Mouse (Mus musculus): ENCODE results near the gene Trp53. TPM values are rescaled to one million over a fixed set of nuclear protein-coding genes. Genes with fewer than 3 reads are reported as not detected.
A peak's percentile ranks its signal among the peaks of the same experiment; 100 is the strongest.

Gene Trp53
- polyA plus RNA-seq, 1 experiment from 2014 or later = 111 TPM

GRCm38 (mm10) chr11:69599436-69599835 is 19.3 kb downstream of the Trp53 start:
- H3K4me2 ChIP-seq (ENCODE audit: low read depth, low read length) = peak overlapping the region; percentile 33; the same call in 1 of the 2 replicates
- H3K9me3 ChIP-seq (ENCODE audit: control insufficient read depth, low read length) = no peaks in the 10 kb centered on the region
- no peak for ATAC-seq (ENCODE audit: low read depth)
- peaks cover 17% of the 10 kb centered on the region for H3K4me1 ChIP-seq (ENCODE audit: control insufficient read depth, insufficient read depth, low read length)
- H3K27me3 ChIP-seq (replicated peaks; ENCODE audit: control insufficient read depth, insufficient read depth, low read length) = peaks cover 4% of the 10 kb centered on the region; the same call in 1 of the 2 replicates
- DNase-seq (ENCODE audit: low spot score) = no peak
- peaks cover 11% of the 10 kb centered on the region; the same call in 1 of the 2 replicates for H3K36me3 ChIP-seq (ENCODE audit: control insufficient read depth, insufficient read depth, low read length)
- H3K4me3 ChIP-seq (ENCODE audit: low read depth, low read length) = no peak overlapping the region
- 12% methylated on average over 9 of the region's 9 CpGs for WGBS
- no peak overlapping the region for H3K9ac ChIP-seq (ENCODE audit: low read depth, low read length)
- peak overlapping the region; percentile 65; the same call in 1 of the 2 replicates for H3K27ac ChIP-seq (replicated peaks; ENCODE audit: low read depth, low read length)

GRCm38 (mm10) chr11:69600098-69600497 is 19.9 kb downstream of the Trp53 start:
- H3K27ac ChIP-seq (replicated peaks; ENCODE audit: low read depth, low read length) = peak overlapping the region; percentile 65; the same call in 1 of the 2 replicates
- H3K4me1 ChIP-seq (ENCODE audit: control insufficient read depth, insufficient read depth, low read length) = peaks cover 24% of the 10 kb centered on the region
- DNase-seq (ENCODE audit: low spot score) (peak; percentile 80), ATAC-seq (ENCODE audit: low read depth) (peak; percentile 35; the same call in 1 of the 2 replicates)
- H3K36me3 ChIP-seq (ENCODE audit: control insufficient read depth, insufficient read depth, low read length) = peaks cover 6% of the 10 kb centered on the region; the same call in 1 of the 2 replicates
- H3K4me3 ChIP-seq (ENCODE audit: low read depth, low read length) = no peak overlapping the region
- peaks cover 5% of the 10 kb centered on the region; the same call in 1 of the 2 replicates for H3K27me3 ChIP-seq (replicated peaks; ENCODE audit: control insufficient read depth, insufficient read depth, low read length)
- H3K9me3 ChIP-seq (ENCODE audit: control insufficient read depth, low read length) = no peaks in the 10 kb centered on the region
- peak overlapping the region; percentile 33 for H3K4me2 ChIP-seq (ENCODE audit: low read depth, low read length)
- WGBS = 9% methylated on average over 6 of the region's 6 CpGs
- H3K9ac ChIP-seq (ENCODE audit: low read depth, low read length) = peak overlapping the region; percentile 47; the same call in 1 of the 2 replicates

- Histone ChIP-seq H3K27ac (replicated peaks; ENCODE audit: low read depth, low read length) (no peak overlapping the region), H3K36me3 (ENCODE audit: control insufficient read depth, insufficient read depth, low read length) (no peaks in the 10 kb centered on the region), H3K9ac (ENCODE audit: low read depth, low read length) (no peak overlapping the region), H3K4me1 (ENCODE audit: control insufficient read depth, insufficient read depth, low read length) (peaks cover 24% of the 10 kb centered on the region), H3K4me3 (ENCODE audit: low read depth, low read length) (no peak overlapping the region), H3K9me3 (ENCODE audit: control insufficient read depth, low read length) (no peaks in the 10 kb centered on the region), H3K27me3 (replicated peaks; ENCODE audit: control insufficient read depth, insufficient read depth, low read length) (peaks cover 5% of the 10 kb centered on the region; the same call in 1 of the 2 replicates), H3K4me2 (ENCODE audit: low read depth, low read length) (no peak overlapping the region)
- ATAC-seq (ENCODE audit: low read depth) (no peak), DNase-seq (ENCODE audit: low spot score) (no peak)
- 74% methylated on average over 3 of the region's 3 CpGs for WGBS
Measured at GRCm38 (mm10) chr11:69601768-69602167, 21.6 kb downstream of the Trp53 start.

- peaks cover 24% of the 10 kb centered on the region for H3K4me1 ChIP-seq (ENCODE audit: control insufficient read depth, insufficient read depth, low read length)
- 62% methylated on average over 8 of the region's 8 CpGs for WGBS
- no peak overlapping the region for H3K27ac ChIP-seq (replicated peaks; ENCODE audit: low read depth, low read length)
- no peak for ATAC-seq (ENCODE audit: low read depth)
- H3K27me3 ChIP-seq (replicated peaks; ENCODE audit: control insufficient read depth, insufficient read depth, low read length) = peaks cover 5% of the 10 kb centered on the region; the same call in 1 of the 2 replicates
- H3K4me2 ChIP-seq (ENCODE audit: low read depth, low read length) = 0 out of 2 replicates have a peak overlapping the region, but pooled peaks have one; percentile 98
- H3K9me3 ChIP-seq (ENCODE audit: control insufficient read depth, low read length) = no peaks in the 10 kb centered on the region
- H3K4me3 ChIP-seq (ENCODE audit: low read depth, low read length) = 0 out of 2 replicates have a peak overlapping the region, but pooled peaks have one; percentile 60
- DNase-seq (ENCODE audit: low spot score) = no peak
- H3K9ac ChIP-seq (ENCODE audit: low read depth, low read length) = no peak overlapping the region
- no peaks in the 10 kb centered on the region for H3K36me3 ChIP-seq (ENCODE audit: control insufficient read depth, insufficient read depth, low read length)
Measured at GRCm38 (mm10) chr11:69603516-69603915, 23.4 kb downstream of the Trp53 start.

- DNase-seq (ENCODE audit: low spot score) (no peak), ATAC-seq (ENCODE audit: low read depth) (no peak)
- peak overlapping the region; percentile 60 for H3K4me3 ChIP-seq (ENCODE audit: low read depth, low read length)
- 45% methylated on average over 3 of the region's 3 CpGs for WGBS
- peak overlapping the region; percentile 68 for H3K9ac ChIP-seq (ENCODE audit: low read depth, low read length)
- H3K36me3 ChIP-seq (ENCODE audit: control insufficient read depth, insufficient read depth, low read length) = no peaks in the 10 kb centered on the region
- H3K27ac ChIP-seq (replicated peaks; ENCODE audit: low read depth, low read length) = no peak overlapping the region
- H3K27me3 ChIP-seq (replicated peaks; ENCODE audit: control insufficient read depth, insufficient read depth, low read length) = peaks cover 5% of the 10 kb centered on the region; the same call in 1 of the 2 replicates
- no peaks in the 10 kb centered on the region for H3K9me3 ChIP-seq (ENCODE audit: control insufficient read depth, low read length)
- H3K4me1 ChIP-seq (ENCODE audit: control insufficient read depth, insufficient read depth, low read length) = peaks cover 24% of the 10 kb centered on the region
- H3K4me2 ChIP-seq (ENCODE audit: low read depth, low read length) = peak overlapping the region; percentile 98
Measured at GRCm38 (mm10) chr11:69604347-69604746, 24.2 kb downstream of the Trp53 start.

- H3K4me3 ChIP-seq (ENCODE audit: low read depth, low read length) = peak overlapping the region; percentile 60
Measured at GRCm38 (mm10) chr11:69604795-69605664, 24.9 kb downstream of the Trp53 start.

GRCm38 (mm10) chr11:69605726-69606490 is 25.7 kb downstream of the Trp53 start, which contains the start of gene Atp1b2:
Gene Atp1b2, minus strand, starts transcription at chr11:69605942.
- DNase-seq (ENCODE audit: low spot score) = peak; percentile 95
- WGBS = 2% methylated on average over 32 of the region's 32 CpGs
- Histone ChIP-seq H3K36me3 (ENCODE audit: control insufficient read depth, insufficient read depth, low read length) (no peaks in the 10 kb centered on the region), H3K27me3 (replicated peaks; ENCODE audit: control insufficient read depth, insufficient read depth, low read length) (peaks cover 5% of the 10 kb centered on the region; the same call in 1 of the 2 replicates), H3K4me3 (ENCODE audit: low read depth, low read length) (peak within 1 kb of the TSS; percentile 60), H3K9me3 (ENCODE audit: control insufficient read depth, low read length) (no peaks in the 10 kb centered on the region), H3K9ac (ENCODE audit: low read depth, low read length) (peak within 1 kb of the TSS; percentile 68), H3K4me2 (ENCODE audit: low read depth, low read length) (peak within 1 kb of the TSS; percentile 98), H3K4me1 (ENCODE audit: control insufficient read depth, insufficient read depth, low read length) (peaks cover 11% of the 10 kb centered on the region), H3K27ac (replicated peaks; ENCODE audit: low read depth, low read length) (peak within 1 kb of the TSS; percentile 10; the same call in 1 of the 2 replicates)
- peak; percentile 95 for ATAC-seq (ENCODE audit: low read depth)

More at GRCm38 (mm10) chr11:69604795-69605664, 24.9 kb downstream of the Trp53 start:
- peak overlapping the region; percentile 98 for H3K4me2 ChIP-seq (ENCODE audit: low read depth, low read length)
- no peaks in the 10 kb centered on the region for H3K36me3 ChIP-seq (ENCODE audit: control insufficient read depth, insufficient read depth, low read length)
- peak overlapping the region; percentile 68 for H3K9ac ChIP-seq (ENCODE audit: low read depth, low read length)
- ATAC-seq (ENCODE audit: low read depth) (peak; percentile 53), DNase-seq (ENCODE audit: low spot score) (peak; percentile 31)
- H3K9me3 ChIP-seq (ENCODE audit: control insufficient read depth, low read length) = no peaks in the 10 kb centered on the region
- peaks cover 19% of the 10 kb centered on the region for H3K4me1 ChIP-seq (ENCODE audit: control insufficient read depth, insufficient read depth, low read length)
- WGBS = 0% methylated on average over 46 of the region's 73 CpGs
- peaks cover 5% of the 10 kb centered on the region; the same call in 1 of the 2 replicates for H3K27me3 ChIP-seq (replicated peaks; ENCODE audit: control insufficient read depth, insufficient read depth, low read length)
- H3K27ac ChIP-seq (replicated peaks; ENCODE audit: low read depth, low read length) = no peak overlapping the region; the same call in 1 of the 2 replicates

- Histone ChIP-seq H3K9ac (ENCODE audit: low read depth, low read length) (peak overlapping the region; percentile 68; the same call in 1 of the 2 replicates), H3K27ac (replicated peaks; ENCODE audit: low read depth, low read length) (0 out of 2 replicates have a peak overlapping the region, but pooled peaks have one; percentile 10), H3K9me3 (ENCODE audit: control insufficient read depth, low read length) (no peaks in the 10 kb centered on the region), H3K4me1 (ENCODE audit: control insufficient read depth, insufficient read depth, low read length) (peaks cover 10% of the 10 kb centered on the region), H3K4me3 (ENCODE audit: low read depth, low read length) (peak overlapping the region; percentile 60), H3K36me3 (ENCODE audit: control insufficient read depth, insufficient read depth, low read length) (no peaks in the 10 kb centered on the region), H3K4me2 (ENCODE audit: low read depth, low read length) (peak overlapping the region; percentile 98), H3K27me3 (replicated peaks; ENCODE audit: control insufficient read depth, insufficient read depth, low read length) (peaks cover 5% of the 10 kb centered on the region; the same call in 1 of the 2 replicates)
- 66% methylated on average over 2 of the region's 2 CpGs for WGBS
- ATAC-seq (ENCODE audit: low read depth) = no peak
- DNase-seq (ENCODE audit: low spot score) = no peak
Measured at GRCm38 (mm10) chr11:69606491-69606795, 26.3 kb downstream of the Trp53 start.
